Mouse (Mus musculus) midbrain, embryonic 11.5 days (tissue): ENCODE data around the gene 4930402F06Rik. TPM values are rescaled to one million over a fixed set of nuclear protein-coding genes. Genes with fewer than 3 reads are reported as not detected.

Experiments
- ATAC-seq: fragments of 200-750 bp; cut with Nextera tagmentation; 2 replicates; pipeline ENCODE4 v1.8.0; 2017; ENCODE audit warnings: moderate TSS enrichment, moderate library complexity; ENCODE audit not compliant: low FRiP score
- DNase-seq: peaks from one replicate; pipeline ENCODE4 v3.0.0; 2015; ENCODE audit warnings: low spot score; ENCODE audit errors: missing footprints
- H3K27ac ChIP-seq: fragments of 300-500 bp; sonication (generic); 2 replicates; pipeline ENCODE4 v1.5.1; 2014; ENCODE audit warnings: low read depth, low read length
- H3K27me3 ChIP-seq: fragments of 300-500 bp; sonication (generic); 2 replicates; pipeline ENCODE4 v1.6.1; 2014; ENCODE audit warnings: mild to moderate bottlenecking, low read length, moderate library complexity, mixed read lengths; ENCODE audit not compliant: control insufficient read depth, insufficient read depth
- H3K36me3 ChIP-seq: fragments of 300-500 bp; sonication (generic); 2 replicates; pipeline ENCODE4 v1.6.1; 2014; ENCODE audit warnings: mild to moderate bottlenecking, low read length, moderate library complexity, mixed read lengths; ENCODE audit not compliant: control insufficient read depth, insufficient read depth
- H3K4me1 ChIP-seq: fragments of 300-500 bp; sonication (generic); 2 replicates; pipeline ENCODE4 v1.6.1; 2014; ENCODE audit warnings: low read length; ENCODE audit not compliant: control insufficient read depth, insufficient read depth
- H3K4me2 ChIP-seq: fragments of 300-500 bp; sonication (generic); 2 replicates; pipeline ENCODE4 v1.6.1; 2014; ENCODE audit warnings: mild to moderate bottlenecking, moderate library complexity
- H3K4me3 ChIP-seq: fragments of 300-500 bp; sonication (generic); 2 replicates; pipeline ENCODE4 v1.5.1; 2014; ENCODE audit warnings: low read depth, low read length
- H3K9ac ChIP-seq: fragments of 300-500 bp; sonication (generic); 2 replicates; pipeline ENCODE4 v1.6.1; 2014; ENCODE audit warnings: low read length
- H3K9me3 ChIP-seq: fragments of 300-500 bp; sonication (generic); 2 replicates; pipeline ENCODE4 v1.6.1; 2016; ENCODE audit warnings: low read length; ENCODE audit not compliant: control insufficient read depth
- WGBS: fragments of 180-500 bp; shearing (Covaris S2); extraction: QIAGEN DNeasy Blood & Tissue Kit; methylation state at CpG from one replicate; pipeline ENCODE4 v1.1.7; 2014; 5-methylcytosine and 5-hydroxymethylcytosine counted together
- polyA plus RNA-seq: library from polyadenylated mRNA; unstranded; fragments of >200 nt; fragmentation: Nextera tagmentation; extraction: Ambion mirVana; gene quantifications from 2 replicates; pipeline ENCODE4 v1.2.1, GENCODE M21; 2014

The 4930402F06Rik gene
- polyA plus RNA-seq, 1 experiment from 2014 or later = not detected

DNA sequence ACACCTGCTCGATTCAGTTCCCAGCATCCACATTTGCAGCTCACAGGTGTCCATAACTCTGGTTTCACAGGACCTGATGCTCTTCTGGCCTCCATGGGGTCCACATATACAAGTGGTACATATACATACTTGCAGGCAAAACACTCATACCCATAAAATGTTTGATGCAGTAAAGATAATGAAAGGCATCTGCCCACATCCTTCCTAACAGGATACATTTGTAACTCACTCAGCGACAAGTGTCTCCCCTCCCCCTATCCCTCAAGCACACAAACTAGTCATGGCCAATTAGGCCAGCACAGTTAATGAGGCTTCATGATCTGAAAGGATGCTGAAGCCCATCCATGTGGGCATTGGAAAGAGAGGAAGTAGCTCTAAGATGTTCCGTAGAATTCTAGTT is 25.4 kb upstream of the 4930402F06Rik start:
- Histone ChIP-seq H3K9me3 (no peaks in the 10 kb centered on the region), H3K4me1 (no peaks in the 10 kb centered on the region), H3K27me3 (no peaks in the 10 kb centered on the region), H3K36me3 (no peaks in the 10 kb centered on the region), H3K4me2 (no peak overlapping the region), H3K4me3 (no peak overlapping the region), H3K27ac (no peak overlapping the region), H3K9ac (no peak overlapping the region)
- DNase-seq (no peak), ATAC-seq (no peak)
- 94% methylated on average over 3 of the region's 3 CpGs for whole genome bisulfite sequencing

DNA sequence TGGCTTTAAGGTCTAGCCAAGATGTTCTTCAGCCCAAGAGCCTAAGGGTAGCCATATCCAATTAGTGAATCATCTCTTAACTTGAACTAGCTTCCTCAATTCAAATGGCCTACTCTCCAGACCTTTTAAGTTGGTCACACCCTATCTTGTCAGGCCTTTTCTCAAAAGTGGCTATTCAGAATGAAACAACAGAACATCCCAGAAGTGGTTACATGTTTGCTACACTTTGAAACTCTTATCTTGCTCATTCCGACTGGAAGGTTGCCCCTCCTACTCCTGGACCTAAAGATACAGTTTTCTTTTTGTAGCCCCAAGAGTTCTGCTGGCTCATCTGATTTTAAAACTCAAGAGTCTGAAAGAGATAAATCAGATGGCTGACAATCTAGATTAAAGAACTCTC is 23.7 kb upstream of the 4930402F06Rik start:
- H3K9ac ChIP-seq = no peak overlapping the region
- H3K27me3 ChIP-seq = no peaks in the 10 kb centered on the region
- H3K4me2 ChIP-seq = no peak overlapping the region
- H3K27ac ChIP-seq = no peak overlapping the region
- WGBS = 85% methylated on average over 1 of the region's 1 CpGs
- ATAC-seq (no peak), DNase-seq (peak; percentile 41)
- no peaks in the 10 kb centered on the region for H3K36me3 ChIP-seq
- no peaks in the 10 kb centered on the region for H3K4me1 ChIP-seq
- H3K4me3 ChIP-seq = no peak overlapping the region
- no peaks in the 10 kb centered on the region for H3K9me3 ChIP-seq

DNA sequence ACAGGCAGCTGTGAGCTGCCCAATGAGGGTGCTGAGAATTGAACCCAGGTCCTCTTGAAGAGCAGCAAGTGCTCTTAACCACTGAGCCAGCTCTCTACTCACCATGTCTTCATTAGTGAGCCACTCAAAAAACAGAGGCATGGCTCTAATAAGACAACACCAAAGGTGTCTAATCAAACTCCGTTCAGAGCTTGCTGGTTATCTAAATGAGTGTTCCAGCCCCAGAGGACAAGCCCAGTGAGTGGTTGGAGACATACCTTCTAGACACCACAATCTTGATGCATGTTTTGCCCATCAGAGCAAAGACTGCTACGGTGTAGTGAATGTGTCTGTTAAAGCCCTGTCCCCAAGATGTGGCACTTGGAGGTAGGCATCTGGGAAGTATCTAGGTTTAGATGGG is 22.7 kb upstream of the 4930402F06Rik start:
- WGBS = 91% methylated on average over 2 of the region's 2 CpGs

DNA sequence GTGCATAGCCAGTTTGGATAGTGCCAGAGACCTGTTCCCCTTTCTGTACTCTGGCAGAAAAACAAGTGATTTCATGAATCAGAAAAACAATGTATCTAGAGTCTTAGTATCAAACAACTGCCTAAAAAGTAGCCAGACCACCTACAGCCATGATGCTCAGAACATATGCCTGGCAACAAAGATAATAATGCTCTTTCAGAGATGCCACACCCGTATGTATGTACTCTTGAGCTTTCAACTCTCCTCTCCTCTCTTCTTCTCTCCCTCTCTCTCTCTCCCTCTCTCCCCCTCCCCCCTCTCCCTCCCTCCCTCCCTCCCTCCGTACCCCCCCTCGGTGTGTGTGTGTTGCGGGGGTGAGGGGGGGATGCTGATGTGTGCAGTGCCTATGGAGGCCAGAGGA is 22.3 kb upstream of the 4930402F06Rik start:
- WGBS = 94% methylated on average over 4 of the region's 4 CpGs
- ATAC-seq (no peak), DNase-seq (peak; percentile 33)
- H3K9me3 ChIP-seq = no peaks in the 10 kb centered on the region
- H3K36me3 ChIP-seq = no peaks in the 10 kb centered on the region
- no peak overlapping the region for H3K4me2 ChIP-seq
- H3K27ac ChIP-seq = no peak overlapping the region
- no peak overlapping the region for H3K9ac ChIP-seq
- H3K4me3 ChIP-seq = no peak overlapping the region
- H3K4me1 ChIP-seq = no peaks in the 10 kb centered on the region
- no peaks in the 10 kb centered on the region for H3K27me3 ChIP-seq

More for the DNA sequence above, 22.7 kb upstream of the 4930402F06Rik start:
- Histone ChIP-seq H3K27ac (no peak overlapping the region), H3K4me3 (no peak overlapping the region), H3K4me1 (no peaks in the 10 kb centered on the region), H3K9ac (no peak overlapping the region), H3K27me3 (no peaks in the 10 kb centered on the region), H3K4me2 (no peak overlapping the region), H3K36me3 (no peaks in the 10 kb centered on the region), H3K9me3 (no peaks in the 10 kb centered on the region)
- ATAC-seq (no peak), DNase-seq (peak; percentile 44)

DNA sequence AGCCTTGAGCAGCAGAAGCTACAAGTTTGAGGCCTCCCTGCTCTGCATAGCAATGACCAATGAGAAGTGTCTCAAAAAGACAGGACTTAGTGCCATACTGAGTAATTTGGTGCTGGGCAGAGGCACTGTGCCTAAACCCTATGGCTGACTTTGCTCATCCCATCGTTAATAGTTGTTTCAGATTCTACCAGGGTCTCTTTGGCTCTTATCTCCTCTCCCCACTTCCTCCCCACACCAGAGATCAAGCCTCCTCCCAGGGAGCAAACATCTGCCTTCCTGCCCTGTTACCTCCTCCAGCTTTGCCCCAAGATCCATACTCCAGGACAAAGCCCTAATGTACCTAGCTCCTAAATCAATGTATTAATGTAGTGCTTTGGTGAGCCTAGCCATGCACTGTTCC is 20.3 kb upstream of the 4930402F06Rik start:
- H3K27ac ChIP-seq = no peak overlapping the region
- H3K27me3 ChIP-seq = no peaks in the 10 kb centered on the region
- no peaks in the 10 kb centered on the region for H3K36me3 ChIP-seq
- H3K9ac ChIP-seq = no peak overlapping the region
- H3K9me3 ChIP-seq = no peaks in the 10 kb centered on the region
- 84% methylated on average over 1 of the region's 1 CpGs for whole genome bisulfite sequencing
- no peak overlapping the region for H3K4me3 ChIP-seq
- no peak overlapping the region for H3K4me2 ChIP-seq
- ATAC-seq (no peak), DNase-seq (peak; percentile 44)
- H3K4me1 ChIP-seq = no peaks in the 10 kb centered on the region

DNA sequence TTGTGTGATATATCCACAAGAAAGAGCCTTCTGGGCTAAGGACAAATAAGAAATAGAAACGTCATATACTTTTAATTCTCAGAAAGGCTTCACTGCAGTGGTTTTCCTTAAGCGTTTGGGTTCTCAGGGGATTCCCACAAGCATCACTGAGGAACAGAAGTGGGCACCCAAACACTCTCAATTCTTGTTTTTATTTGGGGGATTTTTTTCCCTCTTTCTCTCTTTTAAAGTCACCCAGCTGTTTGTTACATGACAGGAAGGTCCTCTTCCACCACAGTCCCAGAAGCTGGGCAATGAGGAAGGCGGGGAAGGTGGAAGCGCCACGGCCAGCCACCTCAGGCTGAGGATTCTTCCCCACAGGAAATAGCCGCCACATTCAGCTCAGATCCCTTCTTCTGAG is 19.5 kb upstream of the 4930402F06Rik start:
- H3K9me3 ChIP-seq = no peaks in the 10 kb centered on the region
- H3K9ac ChIP-seq = no peak overlapping the region
- no peak overlapping the region for H3K4me3 ChIP-seq
- H3K36me3 ChIP-seq = no peaks in the 10 kb centered on the region
- 87% methylated on average over 6 of the region's 6 CpGs for WGBS
- no peak overlapping the region for H3K4me2 ChIP-seq
- ATAC-seq (no peak), DNase-seq (peak; percentile 39)
- no peak overlapping the region for H3K27ac ChIP-seq
- no peaks in the 10 kb centered on the region for H3K27me3 ChIP-seq
- H3K4me1 ChIP-seq = no peaks in the 10 kb centered on the region

DNA sequence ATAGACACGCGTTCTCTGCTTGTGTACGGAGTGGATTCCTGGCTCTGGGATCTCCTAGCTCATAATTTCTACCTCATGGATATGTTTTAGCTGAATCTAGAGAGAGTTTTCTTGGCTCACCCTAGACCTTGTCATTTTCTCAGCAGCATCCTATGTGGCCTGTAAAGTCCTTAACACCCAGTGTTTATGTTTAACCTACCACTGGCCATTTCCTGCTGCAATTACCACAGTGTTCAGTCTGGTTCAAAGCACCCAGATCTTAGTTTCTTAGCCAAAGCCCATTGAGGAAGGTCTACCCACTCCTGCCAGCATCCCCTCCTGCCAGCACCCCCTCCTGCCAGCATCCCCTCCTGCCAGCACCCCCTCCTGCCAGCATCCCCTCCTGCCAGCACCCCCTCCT is 15.8 kb upstream of the 4930402F06Rik start:
- ATAC-seq = no peak
- 94% methylated on average over 3 of the region's 3 CpGs for WGBS
- no peaks in the 10 kb centered on the region for H3K36me3 ChIP-seq
- no peak overlapping the region for H3K27ac ChIP-seq
- H3K9ac ChIP-seq = no peak overlapping the region
- H3K9me3 ChIP-seq = no peaks in the 10 kb centered on the region
- no peak overlapping the region for H3K4me2 ChIP-seq
- no peaks in the 10 kb centered on the region for H3K27me3 ChIP-seq
- H3K4me3 ChIP-seq = no peak overlapping the region
- no peak for DNase-seq
- no peaks in the 10 kb centered on the region for H3K4me1 ChIP-seq

DNA sequence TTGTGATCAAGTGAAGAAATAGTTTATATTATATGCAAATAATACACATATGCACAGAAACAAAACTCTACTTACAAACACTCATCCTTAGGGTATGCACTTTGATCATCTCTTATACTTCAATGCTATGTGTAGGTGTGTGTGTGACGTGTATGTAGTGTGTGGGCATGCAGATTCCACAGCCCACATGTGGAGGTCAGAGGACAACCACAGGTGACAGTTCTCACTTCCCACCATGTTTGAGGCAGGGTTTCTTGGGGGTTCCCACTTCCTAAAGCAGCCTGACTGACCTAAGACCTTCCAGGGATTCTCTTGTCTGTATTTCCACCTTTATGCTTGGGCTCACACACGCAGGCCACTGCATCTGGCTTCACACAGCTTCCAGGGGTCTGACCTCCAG is 15.3 kb upstream of the 4930402F06Rik start:
- Histone ChIP-seq H3K4me2 (no peak overlapping the region), H3K4me3 (no peak overlapping the region), H3K27ac (no peak overlapping the region), H3K36me3 (no peaks in the 10 kb centered on the region), H3K9ac (no peak overlapping the region), H3K27me3 (no peaks in the 10 kb centered on the region), H3K4me1 (no peaks in the 10 kb centered on the region), H3K9me3 (no peaks in the 10 kb centered on the region)
- no peak for DNase-seq
- 70% methylated on average over 2 of the region's 2 CpGs for WGBS
- no peak for ATAC-seq

DNA sequence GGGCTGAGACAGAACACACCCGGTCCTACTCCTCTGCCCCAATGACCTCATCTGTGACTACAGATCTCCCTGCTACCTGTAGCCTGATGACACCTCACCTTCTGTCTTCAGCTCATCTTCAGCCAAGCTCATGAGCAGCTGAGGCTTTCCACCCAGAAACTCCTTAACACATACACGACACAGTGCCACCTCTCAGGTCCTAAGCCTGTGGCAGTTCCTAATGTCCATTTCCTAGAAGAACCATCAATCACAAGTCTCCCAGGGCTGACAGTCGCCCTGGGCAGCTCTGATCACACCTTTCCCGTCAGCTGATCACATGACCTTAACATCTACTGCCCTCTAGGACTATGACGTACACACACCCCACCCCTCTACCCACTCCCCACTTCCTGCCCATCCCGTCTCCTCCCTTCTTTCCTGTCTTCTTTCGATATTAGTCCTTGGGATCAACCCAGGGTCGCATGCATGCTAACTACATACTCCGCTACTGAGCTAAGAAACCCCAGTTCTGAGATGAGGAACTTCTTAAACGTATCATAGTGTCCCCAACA is 14.7 kb upstream of the 4930402F06Rik start:
- no peak overlapping the region for H3K4me3 ChIP-seq
- ATAC-seq (no peak), DNase-seq (peak; percentile 49)
- no peaks in the 10 kb centered on the region for H3K9me3 ChIP-seq
- H3K27me3 ChIP-seq = no peaks in the 10 kb centered on the region
- H3K27ac ChIP-seq = no peak overlapping the region
- 84% methylated on average over 10 of the region's 10 CpGs for WGBS
- no peaks in the 10 kb centered on the region for H3K4me1 ChIP-seq
- H3K36me3 ChIP-seq = no peaks in the 10 kb centered on the region
- no peak overlapping the region for H3K9ac ChIP-seq
- H3K4me2 ChIP-seq = no peak overlapping the region

DNA sequence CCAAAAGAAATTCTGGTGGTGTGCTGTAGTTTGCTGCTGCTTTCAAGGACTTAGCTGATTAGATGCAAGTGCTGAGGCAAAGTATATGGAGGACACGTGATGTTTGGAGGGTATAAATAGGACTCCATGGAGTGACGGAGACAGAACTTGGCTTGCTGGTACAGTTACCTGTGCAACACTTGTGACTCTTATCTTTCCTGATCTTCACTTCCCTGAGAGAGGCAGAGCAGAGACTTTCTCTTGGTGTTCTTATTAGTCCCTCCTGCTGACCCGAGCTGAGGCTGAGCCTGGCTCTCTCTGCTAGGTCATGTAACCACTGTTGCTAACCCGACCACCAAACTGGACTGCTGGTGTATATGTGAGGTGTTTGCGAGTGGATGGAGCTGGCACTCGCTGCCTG is 12.5 kb upstream of the 4930402F06Rik start:
- no peak for ATAC-seq
- H3K9ac ChIP-seq = no peak overlapping the region
- H3K4me3 ChIP-seq = no peak overlapping the region
- WGBS = 91% methylated on average over 6 of the region's 6 CpGs
- DNase-seq = peak; percentile 14
- H3K4me2 ChIP-seq = no peak overlapping the region
- no peaks in the 10 kb centered on the region for H3K9me3 ChIP-seq
- no peaks in the 10 kb centered on the region for H3K27me3 ChIP-seq
- H3K27ac ChIP-seq = no peak overlapping the region
- no peaks in the 10 kb centered on the region for H3K4me1 ChIP-seq
- no peaks in the 10 kb centered on the region for H3K36me3 ChIP-seq
